Mouse (Mus musculus): Measurements from ENCODE around the gene Prkca. TPM values are rescaled to one million over a fixed set of nuclear protein-coding genes. Genes with fewer than 3 reads are reported as not detected.

Gene Prkca
- total RNA-seq, 2 experiments from 2014 or later: 1.3 to 3.6 TPM

DNA sequence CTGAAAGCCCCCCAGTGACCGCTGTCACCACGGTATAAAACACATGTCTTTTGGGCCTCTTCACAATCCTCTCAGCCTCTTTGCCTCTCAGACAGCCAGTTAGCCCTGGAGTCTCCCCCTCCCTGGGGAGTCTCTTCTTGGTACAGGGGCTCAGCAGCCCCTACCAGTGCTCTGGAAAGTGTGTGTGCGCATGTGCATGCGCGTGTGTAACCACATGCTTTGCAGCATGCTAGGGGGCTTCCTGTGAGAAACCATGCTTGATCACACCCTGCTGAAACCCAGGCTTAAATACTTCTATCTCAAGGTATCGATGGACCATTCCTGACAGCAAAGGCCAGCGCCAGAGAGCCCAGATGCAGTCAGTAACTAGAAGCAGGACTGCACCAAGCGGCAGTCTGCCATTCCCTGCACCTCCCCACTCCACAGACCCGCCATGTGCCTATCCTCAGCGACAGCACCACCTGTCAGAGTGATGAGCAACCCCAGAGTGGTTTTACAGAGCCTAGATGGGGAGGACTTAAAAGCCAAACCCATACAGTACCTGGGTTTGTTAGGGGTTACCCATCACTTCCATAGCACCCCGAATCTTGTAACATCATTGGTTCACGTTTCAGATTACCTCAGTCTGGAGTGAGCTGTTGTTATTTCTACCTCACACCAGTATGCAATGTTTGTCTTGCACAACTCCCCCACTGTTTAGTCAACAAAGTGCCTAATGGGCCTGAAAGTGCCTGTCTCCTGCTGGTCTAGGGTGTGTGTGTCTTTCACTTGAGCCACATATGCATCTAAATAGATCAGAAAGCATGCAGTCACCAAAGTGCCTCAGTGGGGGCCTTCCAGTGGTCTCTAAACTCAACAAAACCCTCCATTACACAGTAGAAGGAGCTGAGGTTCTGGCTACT, 75.1 kb downstream of the Prkca start:
- no peak for ATAC-seq (replicated peaks; ENCODE audit: poor library complexity)

DNA sequence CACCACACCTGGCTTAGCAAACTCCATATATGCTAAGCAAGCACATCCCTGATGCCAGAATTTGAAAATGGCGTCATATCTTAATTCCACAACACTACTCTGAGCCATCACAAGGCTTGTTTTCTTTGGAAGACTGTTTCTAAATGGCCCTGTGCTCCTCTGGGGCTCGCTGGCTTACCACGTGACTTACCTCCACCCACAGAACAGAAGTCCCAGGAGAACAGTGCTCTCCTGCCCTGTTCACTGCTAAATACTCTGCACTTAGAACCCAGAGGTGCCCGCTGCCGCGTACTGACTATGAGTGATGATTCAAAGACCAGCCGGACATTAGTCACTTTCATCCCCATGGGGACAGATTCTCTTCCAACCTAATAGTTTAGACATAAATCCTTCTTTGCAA, 75.9 kb downstream of the Prkca start:
- no peak for ATAC-seq (replicated peaks; ENCODE audit: poor library complexity)

DNA sequence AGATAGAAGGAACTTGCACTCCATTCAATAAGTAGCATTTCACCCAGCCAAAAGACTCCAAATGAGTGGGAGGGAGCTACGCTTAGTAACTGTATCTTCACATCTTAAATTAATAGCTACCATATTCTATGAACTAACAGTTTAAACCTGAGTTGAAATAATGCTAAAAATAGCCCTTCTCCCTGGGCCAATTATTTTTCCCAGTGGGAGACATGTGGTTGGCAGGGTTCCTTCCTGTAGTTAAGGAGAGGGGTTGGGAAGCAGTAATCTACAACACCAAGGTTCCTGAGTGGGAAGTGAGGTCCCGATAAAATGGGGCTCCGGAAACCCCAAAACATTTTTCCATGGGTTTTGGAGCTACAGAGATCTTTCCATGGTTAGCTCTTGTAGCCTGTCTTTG, 76.7 kb downstream of the Prkca start:
- ATAC-seq (replicated peaks; ENCODE audit: poor library complexity): no peak

DNA sequence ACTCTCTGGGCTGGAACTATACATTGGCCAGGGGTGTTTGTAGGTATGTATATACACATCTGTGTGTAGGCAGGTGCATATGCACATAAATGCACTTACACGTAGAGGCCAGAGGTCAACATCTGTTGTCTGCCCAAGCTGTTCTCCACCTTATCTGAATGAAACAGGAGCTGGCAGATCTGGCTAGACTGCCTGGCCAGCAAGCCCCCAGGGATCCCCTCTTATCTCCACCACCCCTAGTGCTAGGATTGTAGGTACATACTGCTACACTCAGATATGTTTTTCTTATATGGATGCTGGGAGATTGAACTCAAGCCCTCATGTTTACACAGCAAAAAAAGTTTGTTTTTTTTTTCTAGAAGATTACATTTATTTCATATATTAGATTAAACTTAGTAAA, 79.9 kb downstream of the Prkca start:
- ATAC-seq (replicated peaks; ENCODE audit: poor library complexity): peak; percentile 69

DNA sequence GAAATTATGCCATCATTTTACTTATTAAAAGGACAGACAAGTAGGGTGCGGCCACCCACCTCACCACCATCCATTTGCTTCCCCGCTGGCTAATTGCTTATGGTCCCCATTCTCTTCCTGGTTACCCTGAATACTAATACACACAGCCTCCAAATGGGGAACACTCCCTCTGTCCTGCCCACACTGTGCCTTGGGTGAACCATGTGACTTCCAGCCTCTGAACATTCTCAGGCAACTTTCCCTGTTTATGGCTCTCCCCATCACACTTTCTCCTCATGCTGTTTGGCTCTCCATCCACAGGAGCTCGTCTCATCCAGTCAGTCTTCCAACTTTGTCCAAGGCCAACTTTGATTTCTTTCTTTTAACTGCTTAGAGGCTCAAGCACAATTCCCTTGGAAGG, 80.3 kb downstream of the Prkca start:
- ATAC-seq (replicated peaks; ENCODE audit: poor library complexity): 0 out of 2 replicates have a peak, but pooled peaks have one; percentile 17

DNA sequence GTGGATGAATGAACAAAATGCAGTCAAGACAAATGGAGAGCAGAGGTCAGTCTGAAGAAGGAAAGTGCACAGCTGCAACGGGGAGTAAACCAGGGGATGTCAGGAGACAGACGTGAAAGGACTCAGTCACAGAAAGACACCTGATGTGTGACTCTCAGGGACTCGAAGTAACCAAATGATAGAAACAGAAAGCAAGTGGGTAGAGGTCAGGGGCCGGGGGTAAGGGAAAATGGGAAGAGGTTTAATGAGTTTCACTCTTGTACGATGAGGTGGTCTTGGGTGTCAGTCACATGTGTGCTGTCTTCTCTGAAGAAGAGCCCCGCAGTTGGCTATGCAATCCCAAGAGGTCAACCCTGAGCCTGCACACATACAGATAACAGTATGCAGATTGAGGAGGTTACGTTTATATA, 82.0 kb downstream of the Prkca start:
- ATAC-seq (replicated peaks; ENCODE audit: poor library complexity): peak; percentile 63

DNA sequence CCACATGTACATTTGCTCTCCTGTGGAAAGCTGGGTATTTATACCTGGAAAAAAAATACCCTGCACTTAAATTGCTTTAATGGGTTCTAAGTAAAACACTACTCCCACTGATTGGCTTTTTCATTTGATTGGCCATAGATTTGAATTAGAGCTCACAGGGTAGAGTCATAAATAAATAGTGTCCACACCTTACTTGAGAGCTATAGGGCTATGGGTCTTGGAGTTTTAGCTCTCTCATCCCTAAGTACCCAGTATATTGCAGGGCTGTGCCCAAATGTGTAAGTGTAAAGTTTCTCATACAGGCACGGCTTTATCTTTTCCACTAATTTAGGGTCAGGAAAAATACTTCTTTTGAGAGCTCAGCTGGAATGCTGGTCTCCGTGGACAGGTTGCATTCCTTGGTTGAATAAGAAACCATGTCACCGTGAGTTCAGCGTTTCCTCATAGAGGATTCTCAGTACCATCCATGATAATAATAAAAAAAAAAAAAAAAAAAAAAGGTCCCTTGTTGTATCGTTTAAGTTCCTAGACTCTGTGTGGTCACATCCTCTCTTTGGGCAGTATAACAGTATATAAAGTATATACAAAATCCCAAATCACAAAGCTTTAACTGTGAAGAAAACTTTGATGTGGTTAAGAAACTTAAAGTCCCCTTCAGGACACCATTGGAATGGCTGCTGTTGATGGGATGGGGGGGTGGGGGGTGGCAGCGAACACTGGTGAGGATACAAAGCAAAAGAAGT, 82.8 kb downstream of the Prkca start:
- ATAC-seq (replicated peaks; ENCODE audit: poor library complexity): no peak

DNA sequence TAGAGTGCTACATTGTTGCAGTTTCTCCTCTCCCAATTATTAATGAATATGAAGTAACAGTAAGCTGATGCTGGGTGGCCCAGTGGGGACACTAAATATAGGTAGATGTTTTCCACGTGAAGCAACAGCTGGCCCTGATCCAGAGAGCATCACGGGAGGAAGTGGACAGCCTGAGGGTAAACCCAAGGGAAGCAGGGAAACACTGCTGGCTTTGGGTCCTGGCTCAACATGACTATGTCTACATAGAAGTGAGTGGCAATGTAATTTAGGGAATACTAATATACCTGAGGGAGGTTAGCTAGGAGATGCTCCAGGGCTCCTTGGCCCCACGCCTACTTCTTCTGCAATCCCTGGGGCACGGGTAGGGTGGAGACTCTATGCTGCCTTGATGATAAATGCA, 84.3 kb downstream of the Prkca start:
- ATAC-seq (replicated peaks; ENCODE audit: poor library complexity): no peak

DNA sequence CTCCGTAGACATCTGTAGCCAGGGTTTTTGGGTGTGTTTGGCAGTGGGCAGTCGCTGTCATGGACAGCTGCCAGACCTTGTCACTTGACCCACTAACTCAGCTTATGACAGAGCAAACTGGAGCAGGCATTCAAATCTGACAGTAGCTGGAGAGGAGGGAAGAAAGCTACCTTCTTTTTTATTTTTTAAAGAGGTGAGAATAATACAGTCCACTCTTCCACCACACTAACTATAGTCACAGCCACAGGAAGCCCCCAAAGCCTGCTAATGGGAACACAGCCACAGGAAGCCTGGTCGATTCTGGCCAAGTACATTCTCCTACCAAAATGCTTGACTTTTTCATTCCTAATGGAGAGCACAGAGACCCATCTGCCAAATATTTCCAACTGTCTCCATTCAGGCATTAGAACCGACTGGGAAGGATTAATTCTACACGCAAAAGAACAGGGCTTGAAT, 84.9 kb downstream of the Prkca start:
- ATAC-seq (replicated peaks; ENCODE audit: poor library complexity): no peak

DNA sequence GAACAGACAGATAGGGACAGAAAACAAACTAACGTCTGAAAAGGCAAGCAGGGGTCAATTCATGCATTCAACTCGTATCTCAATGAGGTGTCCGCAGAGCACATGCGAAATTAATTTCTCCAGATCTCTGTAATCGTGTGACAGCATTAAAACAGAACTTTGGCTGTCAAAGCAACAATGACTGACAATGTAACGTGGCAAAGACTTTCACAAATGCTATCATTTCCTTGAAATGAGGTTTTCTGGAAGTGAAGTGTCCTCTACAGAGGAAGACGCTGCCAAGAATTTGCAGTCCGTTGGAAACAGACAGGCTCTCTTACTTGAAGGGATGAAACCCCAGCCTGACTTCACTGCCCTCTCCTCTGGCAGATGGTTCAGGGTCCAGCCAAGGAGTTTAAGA, 85.8 kb downstream of the Prkca start:
- ATAC-seq (replicated peaks; ENCODE audit: poor library complexity): no peak

DNA sequence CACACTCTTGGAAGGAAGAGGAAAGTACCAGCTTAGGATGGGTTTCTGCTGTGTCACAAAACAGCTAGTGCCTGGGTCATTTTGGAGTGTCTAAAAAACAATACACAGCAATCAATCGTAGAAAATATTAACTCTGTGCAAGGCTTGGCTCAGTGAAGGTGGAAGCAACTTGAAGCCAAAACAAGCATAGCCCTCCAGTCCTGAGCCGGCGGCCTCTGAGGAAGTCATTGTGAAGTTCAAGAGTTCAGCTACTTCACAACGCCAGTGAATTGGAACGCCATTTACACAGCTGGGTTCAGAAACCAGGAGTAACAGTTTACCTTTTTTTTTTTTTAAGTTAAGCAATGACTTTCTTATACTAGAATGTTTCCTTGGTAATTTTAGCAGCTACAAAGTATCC, 89.0 kb downstream of the Prkca start:
- no peak for ATAC-seq (replicated peaks; ENCODE audit: poor library complexity)

DNA sequence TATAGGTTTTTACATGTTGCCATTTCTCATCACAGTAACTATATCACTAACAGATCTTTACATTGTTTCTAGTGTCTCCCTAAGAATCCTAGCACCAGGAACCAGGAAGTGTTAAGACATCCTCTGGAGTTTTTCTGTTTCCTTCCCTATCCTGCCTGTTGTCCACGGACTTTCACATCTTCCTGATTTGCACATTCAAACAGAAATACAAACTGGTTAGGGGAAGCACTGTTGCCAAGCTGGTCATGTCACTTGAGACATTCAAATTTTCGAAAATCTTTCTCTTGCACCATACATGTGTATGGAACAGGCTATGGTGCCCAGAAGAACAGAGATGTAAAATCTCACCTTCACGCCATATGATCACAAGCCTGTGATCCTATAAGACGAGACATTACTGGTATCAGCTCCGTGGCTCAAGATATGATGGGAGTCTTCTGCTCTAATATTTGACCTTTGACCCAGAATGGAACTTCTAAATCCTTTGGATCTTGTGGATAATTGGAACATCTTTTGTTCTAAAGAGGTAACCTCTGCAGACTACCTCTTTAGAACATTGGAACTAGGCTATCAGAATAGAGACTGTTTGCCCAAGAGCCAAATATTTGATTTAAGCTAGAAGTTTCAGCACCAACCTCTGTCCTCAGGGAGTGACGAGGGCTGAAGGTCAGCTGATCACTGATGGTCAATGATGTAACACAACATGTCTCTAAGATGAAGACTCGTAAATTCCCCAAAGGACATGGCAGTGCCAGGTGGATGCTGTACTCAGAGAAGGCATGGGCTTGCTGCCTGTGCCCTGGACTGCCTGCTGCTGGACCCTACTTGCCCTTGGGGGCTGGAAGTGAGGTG, 91.6 kb downstream of the Prkca start:
- ATAC-seq (replicated peaks; ENCODE audit: poor library complexity): no peak

DNA sequence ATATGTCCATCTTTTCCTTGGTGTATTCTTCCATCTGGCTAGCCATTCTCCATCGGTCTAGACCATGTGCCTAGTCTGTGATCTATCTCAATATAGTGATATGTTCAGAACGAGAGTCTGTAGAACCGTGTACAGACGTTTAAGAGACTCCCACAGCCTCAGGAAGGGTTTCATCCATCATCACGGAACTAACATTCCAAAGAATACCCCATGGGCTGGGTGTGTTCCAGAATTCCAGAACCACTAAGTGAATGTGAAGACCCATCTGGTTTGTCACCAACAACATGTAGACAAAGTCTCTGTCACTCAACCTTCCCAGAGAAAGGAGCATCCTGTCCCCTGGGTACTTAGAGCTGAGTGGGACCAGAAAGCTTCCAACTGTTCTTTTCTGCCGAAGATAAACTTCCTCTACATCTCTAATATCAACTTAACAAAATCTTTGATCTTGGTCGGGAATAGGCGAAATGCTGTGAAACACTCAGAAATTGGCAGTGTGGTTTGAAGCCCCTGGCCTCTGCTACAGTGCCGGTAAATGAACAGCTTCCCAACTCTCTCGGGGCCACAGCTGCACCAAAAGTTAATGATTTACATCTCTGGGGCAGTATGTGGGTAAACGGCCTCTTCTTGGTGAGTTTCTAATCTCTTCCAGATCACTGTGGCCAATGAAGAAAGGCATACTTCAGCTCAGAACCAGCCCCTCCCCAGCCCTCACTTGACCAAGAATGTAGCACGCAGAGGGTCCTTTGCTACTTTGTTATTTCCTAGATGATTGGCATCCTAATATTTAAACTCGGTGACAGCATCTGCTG, 92.7 kb downstream of the Prkca start:
- ATAC-seq (replicated peaks; ENCODE audit: poor library complexity): no peak

DNA sequence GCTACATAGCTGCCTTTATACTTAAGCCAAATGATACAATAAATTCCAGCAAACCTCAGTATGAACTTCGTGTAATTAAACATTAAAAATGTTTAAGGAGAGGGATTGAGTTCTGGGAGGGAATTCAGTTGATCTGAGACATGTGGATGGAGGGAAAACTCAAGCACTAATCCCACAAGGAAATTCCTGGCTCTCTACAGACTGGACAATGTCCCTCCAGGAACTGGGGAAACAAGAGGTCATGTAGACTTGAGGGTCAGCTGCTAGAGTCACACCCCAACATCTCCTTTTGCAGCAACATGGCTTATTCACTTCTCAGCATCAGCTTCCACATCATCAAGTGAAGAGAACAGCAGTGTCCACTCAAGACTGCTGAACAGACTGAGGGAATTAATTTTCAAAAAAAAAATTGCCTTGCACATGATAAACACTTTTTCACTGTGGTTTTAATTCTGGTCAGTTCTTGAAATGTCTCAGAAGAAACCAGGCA, 93.5 kb downstream of the Prkca start:
- no peak for ATAC-seq (replicated peaks; ENCODE audit: poor library complexity)

DNA sequence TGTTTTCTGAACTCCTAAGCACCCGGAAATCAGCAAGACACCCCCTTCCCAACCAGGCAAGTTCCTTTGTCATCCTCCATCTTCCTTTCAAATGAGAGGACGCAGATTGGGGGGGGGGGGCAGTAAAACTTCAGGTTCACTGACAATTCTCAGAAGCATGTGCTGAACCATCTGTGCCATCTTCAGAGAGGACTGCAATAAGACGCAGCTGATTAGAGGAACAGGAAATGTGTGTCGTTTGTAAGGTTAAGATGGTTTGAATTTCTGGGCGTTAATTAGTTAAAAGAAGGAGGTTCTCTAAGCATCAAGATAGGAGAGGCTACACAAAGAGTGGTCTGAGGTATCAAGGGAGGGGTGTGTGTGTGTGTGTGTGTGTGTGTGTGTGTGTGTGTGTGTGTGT, 94.2 kb downstream of the Prkca start:
- peak; percentile 18 for ATAC-seq (replicated peaks; ENCODE audit: poor library complexity)

DNA sequence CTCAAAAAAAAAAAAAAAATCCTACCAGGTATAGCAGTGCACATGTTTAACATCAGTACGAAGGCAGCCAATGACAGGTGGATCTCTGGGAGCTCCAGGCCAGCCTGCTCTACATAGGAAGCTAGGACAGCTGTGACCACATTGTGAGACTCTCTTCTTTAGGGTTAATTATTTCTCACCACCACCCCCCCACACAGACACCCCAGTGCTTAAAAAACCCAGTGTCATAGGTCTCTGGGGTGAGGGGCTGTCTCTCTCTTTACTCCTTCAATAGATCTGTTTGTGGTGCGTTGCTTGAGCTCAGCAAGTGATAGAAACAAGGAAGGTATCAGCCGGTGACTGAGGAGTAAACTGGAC, 94.7 kb downstream of the Prkca start:
- ATAC-seq (replicated peaks; ENCODE audit: poor library complexity): no peak

DNA sequence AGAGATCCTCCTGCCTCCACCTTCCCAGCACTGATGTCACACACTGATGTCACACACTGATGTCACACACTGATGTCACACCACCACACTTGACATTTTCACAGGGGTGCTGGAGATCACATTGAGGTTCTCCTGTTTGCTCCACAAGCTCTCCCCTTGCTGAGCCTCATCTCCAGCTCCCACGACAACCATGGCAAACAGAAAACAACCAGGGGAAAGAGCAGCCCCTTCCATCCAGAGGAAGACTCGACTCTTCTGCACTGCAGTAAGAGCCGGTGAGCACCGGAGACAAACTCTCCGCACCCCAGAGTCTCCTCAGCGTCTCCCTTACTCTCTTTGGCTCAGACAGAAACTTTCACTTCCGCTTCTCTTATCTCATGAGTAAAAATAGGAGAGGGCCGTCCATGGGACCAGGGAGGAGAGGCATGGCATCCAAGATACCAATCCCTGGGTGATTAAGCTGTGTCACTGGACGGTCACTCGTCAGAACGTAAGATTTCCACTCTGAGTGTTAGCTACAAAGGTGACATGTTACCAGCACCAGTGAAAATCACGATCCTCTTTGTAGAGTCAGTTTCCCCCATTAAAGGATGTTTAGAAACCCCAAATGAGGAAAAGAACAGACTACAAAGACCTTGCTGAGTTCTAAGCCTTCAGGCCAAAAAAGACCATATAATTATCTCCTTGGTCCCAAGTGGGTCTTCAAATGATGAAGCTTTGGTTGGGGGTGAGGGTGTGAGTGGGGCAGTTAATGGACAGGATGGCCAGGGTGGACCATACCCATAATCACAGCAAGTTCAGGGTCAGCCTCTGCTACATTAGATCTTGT, 95.3 kb downstream of the Prkca start:
- ATAC-seq (replicated peaks; ENCODE audit: poor library complexity): peak; percentile 49

DNA sequence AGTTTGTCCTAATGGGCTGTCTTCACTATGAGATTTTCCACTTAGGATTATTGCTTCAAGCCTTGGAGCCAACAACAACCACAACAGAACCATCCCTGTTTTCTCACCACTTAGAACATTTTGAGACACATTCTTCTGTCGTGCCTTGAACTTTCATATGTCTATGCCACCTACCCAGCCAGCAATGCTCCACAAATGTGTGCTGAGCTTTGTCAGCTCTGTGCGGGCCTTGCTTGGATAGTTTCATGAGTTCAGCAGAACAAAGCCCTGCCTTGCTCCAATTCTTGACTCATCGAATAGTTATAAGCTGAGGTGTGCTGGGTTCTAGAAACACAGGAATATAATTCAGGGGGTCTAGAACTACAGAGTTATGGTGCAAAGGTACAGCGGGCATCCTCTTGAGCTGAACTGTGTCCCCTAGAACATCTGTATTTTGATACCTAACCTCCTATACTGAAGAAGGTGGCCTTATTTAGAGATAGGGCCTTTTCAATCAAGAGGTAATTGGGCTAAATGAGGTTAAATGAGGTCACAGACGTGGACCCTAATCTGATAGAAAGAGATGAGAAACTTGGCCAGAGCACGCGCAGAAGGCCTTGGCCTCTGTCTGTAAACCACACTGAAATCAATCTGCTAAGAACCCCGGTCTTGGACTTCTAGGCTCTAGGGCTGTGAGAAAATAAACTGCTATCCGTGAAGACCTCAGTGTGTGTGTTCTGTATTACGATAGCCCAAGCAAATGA, 96.4 kb downstream of the Prkca start:
- no peak for ATAC-seq (replicated peaks; ENCODE audit: poor library complexity)

DNA sequence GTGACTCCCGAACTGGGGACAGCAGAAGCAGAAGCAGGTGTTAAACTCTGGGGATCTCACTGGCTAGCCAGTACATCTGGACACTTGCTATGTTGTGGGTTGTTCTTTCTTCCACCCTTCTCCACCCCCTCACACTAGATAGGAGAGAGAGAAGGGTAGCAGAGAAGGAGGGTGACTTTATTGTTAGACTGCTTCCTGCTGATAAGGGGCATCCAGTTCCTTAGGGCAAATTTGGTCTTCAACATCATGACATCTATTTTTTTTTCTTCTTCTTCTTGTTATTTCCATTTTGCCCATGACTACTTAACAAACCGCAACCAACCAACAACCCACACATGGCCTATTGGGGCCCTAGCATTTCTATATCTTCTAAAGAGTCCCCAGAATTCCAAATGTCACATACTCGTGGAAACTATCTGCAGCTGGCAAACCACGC, 97.4 kb downstream of the Prkca start:
- peak; percentile 71 for ATAC-seq (replicated peaks; ENCODE audit: poor library complexity)

Measured in megakaryocyte progenitor cell, adult 5-6 weeks (primary cell).